Mouse (Mus musculus): ENCODE measurements around the gene Map3k13. TPM values are rescaled to one million over a fixed set of nuclear protein-coding genes. Genes with fewer than 3 reads are reported as not detected.

The Map3k13 gene
- polyA plus RNA-seq, 1 experiment from 2014 or later: 0.50 TPM

GRCm38 (mm10) chr16:21977347-21977746 is 183.2 kb downstream of the Map3k13 start:
- DNase-seq (ENCODE audit: low spot score) (no peak), ATAC-seq (ENCODE audit: low FRiP score, low TSS enrichment) (no peak)
- no peaks in the 10 kb centered on the region for H3K9me3 ChIP-seq (ENCODE audit: control insufficient read depth, low read length)
- no peaks in the 10 kb centered on the region for H3K36me3 ChIP-seq (ENCODE audit: control insufficient read depth, insufficient read depth, low read length)
- H3K4me2 ChIP-seq (replicated peaks; ENCODE audit: low read depth): no peak overlapping the region
- 65% methylated on average over 5 of the region's 5 CpGs for WGBS
- H3K27me3 ChIP-seq (ENCODE audit: control insufficient read depth, insufficient read depth, low read length): no peaks in the 10 kb centered on the region
- H3K9ac ChIP-seq (ENCODE audit: low read length): no peak overlapping the region
- no peak overlapping the region for H3K4me3 ChIP-seq (ENCODE audit: low read depth, low read length)
- no peaks in the 10 kb centered on the region for H3K4me1 ChIP-seq (replicated peaks; ENCODE audit: control insufficient read depth, insufficient read depth)
- TF ChIP-seq EP300 (optimal IDR thresholded peaks at IDR 0.05): no peak
- no peak for TF ChIP-seq CTCF (IDR thresholded peaks at IDR 0.05; ENCODE audit: low read depth)
- H3K27ac ChIP-seq (replicated peaks): no peak overlapping the region

Other genes with a start within 250 kb of the Map3k13 start
- gene 2510009E07Rik, start 99.7 kb upstream of the Map3k13 start, polyA plus RNA-seq (2015; fragmentation: Nextera tagmentation; extraction: Ambion mirVana): 9.6 and 10.3 TPM in 2 replicates
- gene Ehhadh, start 6.5 kb upstream of the Map3k13 start, polyA plus RNA-seq (2015; fragmentation: Nextera tagmentation; extraction: Ambion mirVana): 29.0 and 30.9 TPM in 2 replicates
- 37.6 TPM in 2 replicates for gene Tmem41a, start 153.2 kb downstream of the Map3k13 start, polyA plus RNA-seq (2015; fragmentation: Nextera tagmentation; extraction: Ambion mirVana)
- 34.6 and 35.2 TPM in 2 replicates for gene Liph, start 201.3 kb downstream of the Map3k13 start, polyA plus RNA-seq (2015; fragmentation: Nextera tagmentation; extraction: Ambion mirVana)
- gene Senp2, start 215.1 kb downstream of the Map3k13 start, polyA plus RNA-seq (2015; fragmentation: Nextera tagmentation; extraction: Ambion mirVana): 18.8 and 19.2 TPM in 2 replicates